Mouse (Mus musculus) megakaryocyte, embryonic 14.5 days (primary cell): ENCODE results near the gene Hexa.

Source experiments
- FLI1 ChIP-seq: IDR thresholded peaks from 2 replicates; pipeline ENCODE4 v1.6.1; 2012; ENCODE audit warnings: low read length, inconsistent platforms, mixed read lengths
- GATA1 ChIP-seq: IDR thresholded peaks from 3 replicates; pipeline ENCODE4 v1.6.1; 2012; ENCODE audit warnings: mixed read lengths, low read length, inconsistent platforms, borderline replicate concordance

- TF ChIP-seq GATA1 (no peak), FLI1 (no peak)
These were observed 50.5 kb downstream of the Hexa start for GRCm38 (mm10) chr9:59589703-59590439.
